Mouse (Mus musculus) natural killer cell, adult 2 months (primary cell): ENCODE results near the gene Ackr3.
A peak's percentile ranks its signal among the peaks of the same experiment; 100 is the strongest.

ENCODE experiments used
- DNase-seq, 2 experiments: peaks; one replicate each; pipeline ENCODE4 v3.0.0; 2022; ENCODE audit warnings: low spot score in 2 of 2

The Ackr3 gene

GRCm38 (mm10) chr1:90204821-90205220 lies 1.0 kb downstream of the Ackr3 start:
- no peak for DNase-seq

- DNase-seq: no peak
Measured at GRCm38 (mm10) chr1:90205223-90205622, 1.4 kb downstream of the Ackr3 start.

GRCm38 (mm10) chr1:90206684-90207083 lies 2.9 kb downstream of the Ackr3 start:
- DNase-seq: no peak

- no peak for DNase-seq
Measured at GRCm38 (mm10) chr1:90207279-90207678, 3.5 kb downstream of the Ackr3 start.

- no peak for DNase-seq
Measured at GRCm38 (mm10) chr1:90207739-90208502, 4.1 kb downstream of the Ackr3 start.

- DNase-seq: no peak
Measured at GRCm38 (mm10) chr1:90208503-90208860, 4.7 kb downstream of the Ackr3 start.

GRCm38 (mm10) chr1:90209069-90209468 lies 5.3 kb downstream of the Ackr3 start:
- no peak for DNase-seq

- no peak for DNase-seq
Measured at GRCm38 (mm10) chr1:90209741-90210140, 6.0 kb downstream of the Ackr3 start.

GRCm38 (mm10) chr1:90210346-90210745 lies 6.6 kb downstream of the Ackr3 start:
- no peak for DNase-seq

GRCm38 (mm10) chr1:90210761-90211160 lies 7.0 kb downstream of the Ackr3 start:
- no peak for DNase-seq

- DNase-seq: no peak
Measured at GRCm38 (mm10) chr1:90212376-90212775, 8.6 kb downstream of the Ackr3 start.

- no peak for DNase-seq
Measured at GRCm38 (mm10) chr1:90212901-90213300, 9.1 kb downstream of the Ackr3 start.

- no peak for DNase-seq
Measured at GRCm38 (mm10) chr1:90214021-90214420, 10.2 kb downstream of the Ackr3 start.

- no peak for DNase-seq
Measured at GRCm38 (mm10) chr1:90214926-90215325, 11.1 kb downstream of the Ackr3 start.

- no peak for DNase-seq
Measured at GRCm38 (mm10) chr1:90215881-90216280, 12.1 kb downstream of the Ackr3 start.

- no peak for DNase-seq
Measured at GRCm38 (mm10) chr1:90216395-90216794, 12.6 kb downstream of the Ackr3 start.

- no peak for DNase-seq
Measured at GRCm38 (mm10) chr1:90220280-90220679, 16.5 kb downstream of the Ackr3 start.

- no peak for DNase-seq
Measured at GRCm38 (mm10) chr1:90220844-90221243, 17.1 kb downstream of the Ackr3 start.

- DNase-seq: peak in 1 of 2 experiments; percentile 51
Measured at GRCm38 (mm10) chr1:90221811-90222361, 18.1 kb downstream of the Ackr3 start.

GRCm38 (mm10) chr1:90222427-90222901 lies 18.7 kb downstream of the Ackr3 start:
- DNase-seq: no peak

GRCm38 (mm10) chr1:90223006-90223405 lies 19.2 kb downstream of the Ackr3 start:
- no peak for DNase-seq

GRCm38 (mm10) chr1:90225603-90226254 lies 21.9 kb downstream of the Ackr3 start:
- DNase-seq: no peak
